Mouse (Mus musculus): ENCODE measurements around the gene Cdkn2b. TPM values are rescaled to one million over a fixed set of nuclear protein-coding genes. Genes with fewer than 3 reads are reported as not detected.

The Cdkn2b gene
- polyA plus RNA-seq, 1 experiment = 8.3 TPM

- Histone ChIP-seq H3K9me3 (replicated peaks; ENCODE audit: control insufficient read depth, insufficient read depth, low read length, poor library complexity, severe bottlenecking) (no peaks in the 10 kb centered on the region), H3K27me3 (ENCODE audit: control insufficient read depth, insufficient read depth, low read length, poor library complexity, severe bottlenecking) (no peaks in the 10 kb centered on the region), H3K36me3 (ENCODE audit: control insufficient read depth, insufficient read depth, low read length, poor library complexity, severe bottlenecking) (no peaks in the 10 kb centered on the region), H3K9ac (ENCODE audit: low read depth, poor library complexity, severe bottlenecking) (no peak overlapping the region), H3K4me3 (ENCODE audit: low read depth, low read length) (no peak overlapping the region), H3K4me1 (ENCODE audit: control insufficient read depth, insufficient read depth, low read length) (peaks cover 3% of the 10 kb centered on the region), H3K27ac (ENCODE audit: insufficient read depth, low read length) (peak overlapping the region; percentile 47)
- no peak for TF ChIP-seq POLR2A (IDR thresholded peaks at IDR 0.05; ENCODE audit: insufficient read depth, low read length)
- no peak for TF ChIP-seq CTCF (IDR thresholded peaks at IDR 0.05; ENCODE audit: low read depth, low read length)
- TF ChIP-seq EP300 (IDR thresholded peaks at IDR 0.05; ENCODE audit: insufficient read depth, low read depth, low read length) = no peak
Measured at GRCm38 (mm10) chr4:89350938-89351451, 40.2 kb upstream of the Cdkn2b start.

DNA sequence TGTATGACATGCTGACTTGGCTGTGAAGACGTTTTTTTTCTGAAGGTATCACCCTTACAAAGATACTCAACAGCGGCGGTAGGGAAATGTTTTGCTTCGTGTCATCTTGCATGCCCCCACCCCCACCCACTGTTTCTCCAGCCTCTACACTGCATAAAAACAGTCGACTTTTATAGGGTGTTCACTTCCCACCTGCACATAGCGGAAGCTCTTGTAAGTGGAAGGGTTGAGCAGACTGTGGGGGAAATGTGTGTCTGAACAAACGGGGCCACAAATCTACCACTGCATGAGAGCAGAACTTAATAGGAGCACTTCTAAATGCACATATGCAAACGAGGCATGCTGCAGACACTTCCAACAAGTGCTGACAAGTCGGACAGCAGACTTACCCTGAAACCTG is 39.6 kb upstream of the Cdkn2b start:
- Histone ChIP-seq H3K4me1 (ENCODE audit: control insufficient read depth, insufficient read depth, low read length) (peaks cover 3% of the 10 kb centered on the region), H3K36me3 (ENCODE audit: control insufficient read depth, insufficient read depth, low read length, poor library complexity, severe bottlenecking) (no peaks in the 10 kb centered on the region), H3K27ac (ENCODE audit: insufficient read depth, low read length) (peak overlapping the region; percentile 41; the same call in 1 of the 2 replicates), H3K9me3 (replicated peaks; ENCODE audit: control insufficient read depth, insufficient read depth, low read length, poor library complexity, severe bottlenecking) (no peaks in the 10 kb centered on the region), H3K9ac (ENCODE audit: low read depth, poor library complexity, severe bottlenecking) (no peak overlapping the region), H3K27me3 (ENCODE audit: control insufficient read depth, insufficient read depth, low read length, poor library complexity, severe bottlenecking) (no peaks in the 10 kb centered on the region), H3K4me3 (ENCODE audit: low read depth, low read length) (no peak overlapping the region)
- TF ChIP-seq CTCF (IDR thresholded peaks at IDR 0.05; ENCODE audit: low read depth, low read length) (no peak), EP300 (IDR thresholded peaks at IDR 0.05; ENCODE audit: insufficient read depth, low read depth, low read length) (no peak), POLR2A (IDR thresholded peaks at IDR 0.05; ENCODE audit: insufficient read depth, low read length) (no peak)

DNA sequence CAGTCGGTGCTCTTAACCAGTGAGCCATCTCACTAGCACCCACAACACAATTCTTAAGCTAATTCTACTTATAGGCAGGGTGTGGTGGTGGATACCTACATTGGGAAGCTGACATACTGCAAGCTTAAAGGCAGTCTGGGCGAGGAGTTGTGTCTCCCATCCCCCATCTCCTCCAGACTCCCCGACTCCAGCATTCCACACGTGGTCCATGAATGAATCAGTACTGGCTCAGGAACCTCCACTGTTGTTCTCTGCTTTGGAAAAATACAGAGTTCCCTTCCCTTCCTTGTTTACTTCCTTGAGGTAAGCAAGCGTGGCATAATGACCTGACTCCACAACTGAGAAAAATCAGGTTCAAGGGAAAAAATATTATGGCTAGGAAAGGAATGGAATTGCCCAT is 38.0 kb upstream of the Cdkn2b start:
- peaks cover 3% of the 10 kb centered on the region for H3K4me1 ChIP-seq (ENCODE audit: control insufficient read depth, insufficient read depth, low read length)
- no peak overlapping the region for H3K27ac ChIP-seq (ENCODE audit: insufficient read depth, low read length)
- no peak overlapping the region for H3K4me3 ChIP-seq (ENCODE audit: low read depth, low read length)
- TF ChIP-seq CTCF (IDR thresholded peaks at IDR 0.05; ENCODE audit: low read depth, low read length) (no peak), EP300 (IDR thresholded peaks at IDR 0.05; ENCODE audit: insufficient read depth, low read depth, low read length) (no peak)
- H3K9me3 ChIP-seq (replicated peaks; ENCODE audit: control insufficient read depth, insufficient read depth, low read length, poor library complexity, severe bottlenecking) = no peaks in the 10 kb centered on the region
- H3K9ac ChIP-seq (ENCODE audit: low read depth, poor library complexity, severe bottlenecking) = no peak overlapping the region
- no peaks in the 10 kb centered on the region for H3K36me3 ChIP-seq (ENCODE audit: control insufficient read depth, insufficient read depth, low read length, poor library complexity, severe bottlenecking)
- no peaks in the 10 kb centered on the region for H3K27me3 ChIP-seq (ENCODE audit: control insufficient read depth, insufficient read depth, low read length, poor library complexity, severe bottlenecking)

DNA sequence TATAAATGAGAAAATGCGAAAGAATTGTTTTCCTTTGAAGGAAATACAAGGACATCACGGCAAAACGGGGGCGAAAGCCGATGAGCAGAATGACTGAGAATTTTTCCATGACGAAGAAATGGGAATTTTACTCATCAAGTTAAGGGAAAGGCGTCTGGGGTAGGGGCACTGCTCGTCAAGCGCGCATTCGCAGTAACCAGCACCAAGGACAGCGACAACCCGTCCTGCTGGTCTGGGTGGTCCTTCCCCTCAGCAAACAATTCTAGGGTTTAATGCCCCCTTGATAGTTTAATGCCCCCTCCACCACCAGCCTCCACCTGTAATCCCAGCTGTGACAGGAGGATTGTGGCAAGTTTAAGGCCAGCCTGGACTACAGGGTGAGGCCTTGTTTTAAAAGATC is 2.6 kb upstream of the Cdkn2b start:
- TF ChIP-seq EP300 (IDR thresholded peaks at IDR 0.05; ENCODE audit: insufficient read depth, low read depth, low read length) (no peak), CTCF (IDR thresholded peaks at IDR 0.05; ENCODE audit: low read depth, low read length) (no peak), POLR2A (IDR thresholded peaks at IDR 0.05; ENCODE audit: insufficient read depth, low read length) (no peak)
- Histone ChIP-seq H3K9me3 (replicated peaks; ENCODE audit: control insufficient read depth, insufficient read depth, low read length, poor library complexity, severe bottlenecking) (no peaks in the 10 kb centered on the region; the same call in 1 of the 2 replicates), H3K4me3 (ENCODE audit: low read depth, low read length) (no peak overlapping the region), H3K27me3 (ENCODE audit: control insufficient read depth, insufficient read depth, low read length, poor library complexity, severe bottlenecking) (peaks cover 3% of the 10 kb centered on the region; the same call in 1 of the 2 replicates), H3K9ac (ENCODE audit: low read depth, poor library complexity, severe bottlenecking) (no peak overlapping the region), H3K27ac (ENCODE audit: insufficient read depth, low read length) (no peak overlapping the region), H3K36me3 (ENCODE audit: control insufficient read depth, insufficient read depth, low read length, poor library complexity, severe bottlenecking) (no peaks in the 10 kb centered on the region), H3K4me1 (ENCODE audit: control insufficient read depth, insufficient read depth, low read length) (no peaks in the 10 kb centered on the region)

DNA sequence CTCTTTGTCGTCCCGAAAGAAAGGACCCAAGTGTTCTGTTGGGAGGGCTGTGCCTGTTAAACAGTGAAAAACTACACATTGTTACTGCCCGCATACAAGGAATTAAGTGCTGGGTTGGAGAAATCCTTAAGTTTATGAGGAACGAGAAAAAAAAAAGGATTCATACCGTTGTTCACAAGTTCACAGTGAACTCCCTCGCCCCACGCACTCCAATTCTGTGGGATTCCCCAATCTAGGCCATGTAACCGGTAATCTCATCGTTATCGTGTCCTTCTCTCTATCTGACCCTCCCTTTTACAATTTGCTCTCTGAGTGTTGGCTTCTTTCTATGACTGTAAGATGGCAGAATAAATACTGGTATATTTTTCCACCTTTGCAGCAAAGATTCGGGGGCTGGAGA is 843 bp downstream of the Cdkn2b start:
- TF ChIP-seq EP300 (IDR thresholded peaks at IDR 0.05; ENCODE audit: insufficient read depth, low read depth, low read length) (no peak), POLR2A (IDR thresholded peaks at IDR 0.05; ENCODE audit: insufficient read depth, low read length) (no peak), CTCF (IDR thresholded peaks at IDR 0.05; ENCODE audit: low read depth, low read length) (no peak)
- no peaks in the 10 kb centered on the region for H3K36me3 ChIP-seq (ENCODE audit: control insufficient read depth, insufficient read depth, low read length, poor library complexity, severe bottlenecking)
- no peaks in the 10 kb centered on the region for H3K4me1 ChIP-seq (ENCODE audit: control insufficient read depth, insufficient read depth, low read length)
- H3K27me3 ChIP-seq (ENCODE audit: control insufficient read depth, insufficient read depth, low read length, poor library complexity, severe bottlenecking) = peaks cover 11% of the 10 kb centered on the region
- H3K9ac ChIP-seq (ENCODE audit: low read depth, poor library complexity, severe bottlenecking) = 0 out of 2 replicates have a peak overlapping the region, but pooled peaks have one; percentile 26
- H3K4me3 ChIP-seq (ENCODE audit: low read depth, low read length) = peak overlapping the region; percentile 72
- no peaks in the 10 kb centered on the region for H3K9me3 ChIP-seq (replicated peaks; ENCODE audit: control insufficient read depth, insufficient read depth, low read length, poor library complexity, severe bottlenecking)
- H3K27ac ChIP-seq (ENCODE audit: insufficient read depth, low read length) = no peak overlapping the region

GRCm38 (mm10) chr4:89308001-89308400 is 2.8 kb downstream of the Cdkn2b start:
- no peaks in the 10 kb centered on the region for H3K4me1 ChIP-seq (ENCODE audit: control insufficient read depth, insufficient read depth, low read length)
- TF ChIP-seq CTCF (IDR thresholded peaks at IDR 0.05; ENCODE audit: low read depth, low read length) (no peak), EP300 (IDR thresholded peaks at IDR 0.05; ENCODE audit: insufficient read depth, low read depth, low read length) (no peak), POLR2A (IDR thresholded peaks at IDR 0.05; ENCODE audit: insufficient read depth, low read length) (no peak)
- H3K36me3 ChIP-seq (ENCODE audit: control insufficient read depth, insufficient read depth, low read length, poor library complexity, severe bottlenecking) = no peaks in the 10 kb centered on the region
- no peak overlapping the region for H3K9ac ChIP-seq (ENCODE audit: low read depth, poor library complexity, severe bottlenecking)
- H3K27ac ChIP-seq (ENCODE audit: insufficient read depth, low read length) = no peak overlapping the region
- H3K9me3 ChIP-seq (replicated peaks; ENCODE audit: control insufficient read depth, insufficient read depth, low read length, poor library complexity, severe bottlenecking) = no peaks in the 10 kb centered on the region
- no peak overlapping the region for H3K4me3 ChIP-seq (ENCODE audit: low read depth, low read length)
- H3K27me3 ChIP-seq (ENCODE audit: control insufficient read depth, insufficient read depth, low read length, poor library complexity, severe bottlenecking) = peaks cover 11% of the 10 kb centered on the region

Measured in ES-Bruce4 (cell line).